In genomic region chr9:46302142-46302541, GRCm38 (mm10) we compare ENCODE assay signal across 10 mouse cellular contexts. TPM values are rescaled to one million over a fixed set of nuclear protein-coding genes. Genes with fewer than 3 reads are reported as not detected.
DNase-seq lines count a peak whose midpoint lies in the region; ATAC-seq and TF ChIP-seq lines count a peak whose summit lies in the region.
"Had no signal": no experiment of that assay in that cellular context is flagged by ENCODE, and none has a peak within 500 bp of the region (broad histone marks: within the 10 kb centered on the region; RNA-seq: fewer than 3 reads in every experiment).

No protein-coding gene starts in this region.

- H3K27ac ChIP-seq in embryonic facial prominence, embryonic 14.5 days (replicated peaks; ENCODE audit: low read depth, low read length): no peak overlapping the region
- H3K27ac ChIP-seq in hindbrain, postnatal 0 days: no peak overlapping the region
- H3K27ac ChIP-seq in lung, embryonic 16.5 days (ENCODE audit: low read length): no peak overlapping the region

- peak; percentile 40; the same call in 1 of the 2 replicates for ATAC-seq in cerebellum, adult (ENCODE audit: insufficient number of reproducible peaks, low FRiP score, low TSS enrichment)
- ATAC-seq in embryonic facial prominence, embryonic 14.5 days (ENCODE audit: low read depth): peak; percentile 55; the same call in 1 of the 2 replicates
- ATAC-seq in hindbrain, postnatal 0 days: peak; percentile 56; the same call in 1 of the 2 replicates
- peak; percentile 61; the same call in 1 of the 2 replicates for ATAC-seq in lung, embryonic 16.5 days (ENCODE audit: low read depth)

- no peak overlapping the region for H3K9ac ChIP-seq in embryonic facial prominence, embryonic 14.5 days (ENCODE audit: low read depth, low read length)
- H3K9ac ChIP-seq in hindbrain, postnatal 0 days (replicated peaks; ENCODE audit: low read length): no peak overlapping the region
- no peak overlapping the region for H3K9ac ChIP-seq in lung, embryonic 16.5 days (ENCODE audit: low read length)

- H3K4me3 ChIP-seq in embryonic facial prominence, embryonic 14.5 days (ENCODE audit: low read depth, low read length): no peak overlapping the region
- H3K4me3 ChIP-seq in hindbrain, postnatal 0 days (ENCODE audit: low read length): no peak overlapping the region
- H3K4me3 ChIP-seq in lung, embryonic 16.5 days (ENCODE audit: low read length): no peak overlapping the region

- H3K9me3 ChIP-seq in embryonic facial prominence, embryonic 14.5 days (ENCODE audit: control insufficient read depth, low read length): no peaks in the 10 kb centered on the region
- no peaks in the 10 kb centered on the region for H3K9me3 ChIP-seq in hindbrain, postnatal 0 days (ENCODE audit: low read length)
- H3K9me3 ChIP-seq in lung, embryonic 16.5 days (ENCODE audit: control insufficient read depth, low read length): no peaks in the 10 kb centered on the region

- no peaks in the 10 kb centered on the region for H3K4me1 ChIP-seq in embryonic facial prominence, embryonic 14.5 days (ENCODE audit: control insufficient read depth, insufficient read depth, low read length)
- H3K4me1 ChIP-seq in hindbrain, postnatal 0 days (ENCODE audit: insufficient read depth, low read length): no peaks in the 10 kb centered on the region
- no peaks in the 10 kb centered on the region for H3K4me1 ChIP-seq in lung, embryonic 16.5 days (replicated peaks; ENCODE audit: control insufficient read depth, insufficient read depth, low read length)

- no peak overlapping the region for H3K4me2 ChIP-seq in embryonic facial prominence, embryonic 14.5 days (ENCODE audit: low read depth, low read length)
- H3K4me2 ChIP-seq in hindbrain, postnatal 0 days (ENCODE audit: low read depth, low read length): no peak overlapping the region
- H3K4me2 ChIP-seq in lung, embryonic 16.5 days (ENCODE audit: low read depth, low read length): no peak overlapping the region

- WGBS in embryonic facial prominence, embryonic 14.5 days: 14% methylated on average over 2 of the region's 2 CpGs
- WGBS in hindbrain, postnatal 0 days: 6% methylated on average over 2 of the region's 2 CpGs
- 13% methylated on average over 2 of the region's 2 CpGs for WGBS in lung, embryonic 16.5 days

- peak; percentile 96 for TF ChIP-seq CTCF in hindbrain, postnatal 0 days (IDR thresholded peaks at IDR 0.05; ENCODE audit: low read depth)

- peaks cover 29% of the 10 kb centered on the region for H3K36me3 ChIP-seq in embryonic facial prominence, embryonic 14.5 days (ENCODE audit: control insufficient read depth, insufficient read depth, low read length)
- peaks cover 17% of the 10 kb centered on the region; the same call in 1 of the 2 replicates for H3K36me3 ChIP-seq in hindbrain, postnatal 0 days (ENCODE audit: insufficient read depth, low read length)
- peaks cover 13% of the 10 kb centered on the region; the same call in 1 of the 2 replicates for H3K36me3 ChIP-seq in lung, embryonic 16.5 days (ENCODE audit: control insufficient read depth, insufficient read depth, low read length)

- DNase-seq in cerebellum, adult 11-12 months: no peak
- peak; percentile 31 for DNase-seq in urinary bladder, postnatal 25 days (ENCODE audit: low spot score)
- no peak for DNase-seq in urinary bladder, postnatal 10 days (ENCODE audit: low spot score)
- peak; percentile 60 for DNase-seq in embryonic facial prominence, embryonic 14.5 days (ENCODE audit: low spot score)
- DNase-seq in hindbrain, postnatal 0 days (ENCODE audit: low spot score): peak; percentile 81
- peak; percentile 42 for DNase-seq in right cerebral cortex, postnatal 14 days

- H3K27me3 ChIP-seq in embryonic facial prominence, embryonic 14.5 days (replicated peaks; ENCODE audit: control insufficient read depth, insufficient read depth, low read length): no peaks in the 10 kb centered on the region
- H3K27me3 ChIP-seq in hindbrain, postnatal 0 days (ENCODE audit: insufficient read depth, low read length): no peaks in the 10 kb centered on the region
- H3K27me3 ChIP-seq in lung, embryonic 16.5 days (ENCODE audit: control insufficient read depth, insufficient read depth, low read depth, low read length): no peaks in the 10 kb centered on the region

RNA-seq across cellular contexts. Expression of gene 4931429L15Rik, which starts 17.6 kb away (rescaled TPM):
- not detected in 2 replicates for polyA plus RNA-seq in embryonic facial prominence, embryonic 14.5 days (2014; fragmentation: Nextera tagmentation; extraction: Ambion mirVana)
- 0.07 TPM in 1 of 2 replicates, not detected in the other for total RNA-seq in hindbrain, postnatal 0 days (2014; rRNA removed)
- not detected in 2 replicates for polyA plus RNA-seq in hindbrain, postnatal 0 days (2015; fragmentation: Nextera tagmentation; extraction: Ambion mirVana)
- polyA plus RNA-seq in lung, embryonic 16.5 days (2015; fragmentation: Nextera tagmentation; extraction: Ambion mirVana): not detected in 2 replicates
- polyA plus RNA-seq: large intestine, adult 2 months; stomach, embryonic 14.5 days had no signal

RNA-seq across cellular contexts. Expression of gene Bud13, which starts 19.3 kb away (rescaled TPM):
- 19.1 and 23.3 TPM in 2 replicates for polyA plus RNA-seq in embryonic facial prominence, embryonic 14.5 days (2014; fragmentation: Nextera tagmentation; extraction: Ambion mirVana)
- total RNA-seq in hindbrain, postnatal 0 days (2014; rRNA removed): 12.6 and 16.4 TPM in 2 replicates
- polyA plus RNA-seq in hindbrain, postnatal 0 days (2015; fragmentation: Nextera tagmentation; extraction: Ambion mirVana): 11.8 and 12.3 TPM in 2 replicates
- 23.3 and 26.8 TPM in 2 replicates for polyA plus RNA-seq in lung, embryonic 16.5 days (2015; fragmentation: Nextera tagmentation; extraction: Ambion mirVana)

RNA-seq across cellular contexts. Expression of gene Zpr1, which starts 29.3 kb away (rescaled TPM):
- 54.2 and 54.6 TPM in 2 replicates for polyA plus RNA-seq in embryonic facial prominence, embryonic 14.5 days (2014; fragmentation: Nextera tagmentation; extraction: Ambion mirVana)
- total RNA-seq in hindbrain, postnatal 0 days (2014; rRNA removed): 20.0 and 43.1 TPM in 2 replicates
- 45.7 and 47.3 TPM in 2 replicates for polyA plus RNA-seq in hindbrain, postnatal 0 days (2015; fragmentation: Nextera tagmentation; extraction: Ambion mirVana)
- polyA plus RNA-seq in lung, embryonic 16.5 days (2015; fragmentation: Nextera tagmentation; extraction: Ambion mirVana): 44.8 and 46.6 TPM in 2 replicates

RNA-seq across cellular contexts. Expression of gene Apoa5, which starts 33.7 kb away (rescaled TPM):
- polyA plus RNA-seq in embryonic facial prominence, embryonic 14.5 days (2014; fragmentation: Nextera tagmentation; extraction: Ambion mirVana): not detected in 2 replicates
- total RNA-seq in hindbrain, postnatal 0 days (2014; rRNA removed): 0.21 and 1.2 TPM in 2 replicates
- not detected in 2 replicates for polyA plus RNA-seq in hindbrain, postnatal 0 days (2015; fragmentation: Nextera tagmentation; extraction: Ambion mirVana)
- polyA plus RNA-seq in lung, embryonic 16.5 days (2015; fragmentation: Nextera tagmentation; extraction: Ambion mirVana): not detected in 2 replicates
- polyA plus RNA-seq: stomach, embryonic 14.5 days had no signal

Comparison
In these comparisons a context has a peak if more than half of its experiments do, and no peak if none do; other contexts are left out.
1. DNase-seq: peak in urinary bladder, postnatal 25 days (single experiment), embryonic facial prominence, embryonic 14.5 days (single experiment), hindbrain, postnatal 0 days (single experiment) and right cerebral cortex, postnatal 14 days (single experiment); none in cerebellum, adult 11-12 months (single experiment) and urinary bladder, postnatal 10 days (single experiment).
2. Peak in every context shown above with its lines, with median percentiles within 50 percentile points of each other: ATAC-seq.